Mouse (Mus musculus): Measurements from ENCODE around the gene Arl16. TPM values are rescaled to one million over a fixed set of nuclear protein-coding genes. Genes with fewer than 3 reads are reported as not detected.

The Arl16 gene
- polyA plus RNA-seq, 1 experiment from 2014 or later, result 50.1 TPM

GRCm38 (mm10) chr11:120437857-120438385 is 29.5 kb downstream of the Arl16 start:
- 0 out of 2 replicates have a peak, but pooled peaks cover 3% of the 10 kb centered on the region for H3K27me3 ChIP-seq
- 30% methylated on average over 12 of the region's 12 CpGs for WGBS
- no peak for ATAC-seq (ENCODE audit: low FRiP score)
- peak overlapping the region; percentile 96 for H3K9ac ChIP-seq
- peak overlapping the region; percentile 92 for H3K4me3 ChIP-seq (replicated peaks)
- H3K9me3 ChIP-seq, result no peaks in the 10 kb centered on the region
- peak overlapping the region; percentile 83; the same call in 1 of the 2 replicates for H3K27ac ChIP-seq
- peak overlapping the region; percentile 87 for H3K4me2 ChIP-seq
- H3K4me1 ChIP-seq, result peaks cover 12% of the 10 kb centered on the region
- H3K36me3 ChIP-seq (replicated peaks), result peaks cover 17% of the 10 kb centered on the region

- peaks cover 12% of the 10 kb centered on the region for H3K4me1 ChIP-seq
- 0 out of 2 replicates have a peak, but pooled peaks cover 3% of the 10 kb centered on the region for H3K27me3 ChIP-seq
- peak within 1 kb of the TSS; percentile 92 for H3K4me3 ChIP-seq (replicated peaks)
- WGBS, result under 1% methylated on average over 67 of the region's 77 CpGs
- ATAC-seq (ENCODE audit: low FRiP score), result peak; percentile 93
- peak within 1 kb of the TSS; percentile 96 for H3K9ac ChIP-seq
- peak within 1 kb of the TSS; percentile 83 for H3K27ac ChIP-seq
- H3K36me3 ChIP-seq (replicated peaks), result peaks cover 24% of the 10 kb centered on the region
- H3K4me2 ChIP-seq, result peak within 1 kb of the TSS; percentile 87
- no peaks in the 10 kb centered on the region for H3K9me3 ChIP-seq
Observed at GRCm38 (mm10) chr11:120437152-120437856, 30.1 kb downstream of the Arl16 start, which contains the start of gene Nploc4. Nploc4 (minus strand) TSS chr11:120437708.

GRCm38 (mm10) chr11:120426727-120427126 is 40.7 kb downstream of the Arl16 start:
- no peak overlapping the region for H3K4me2 ChIP-seq
- H3K9ac ChIP-seq, result no peak overlapping the region
- 91% methylated on average over 3 of the region's 3 CpGs for WGBS
- no peaks in the 10 kb centered on the region for H3K27me3 ChIP-seq
- H3K4me3 ChIP-seq (replicated peaks), result no peak overlapping the region
- no peaks in the 10 kb centered on the region for H3K9me3 ChIP-seq
- H3K36me3 ChIP-seq (replicated peaks), result peaks cover 63% of the 10 kb centered on the region
- H3K27ac ChIP-seq, result no peak overlapping the region
- H3K4me1 ChIP-seq, result no peaks in the 10 kb centered on the region
- ATAC-seq (ENCODE audit: low FRiP score), result no peak

GRCm38 (mm10) chr11:120423569-120424295 is 43.7 kb downstream of the Arl16 start:
- H3K4me1 ChIP-seq, result no peaks in the 10 kb centered on the region
- H3K9ac ChIP-seq, result no peak overlapping the region
- no peak overlapping the region for H3K4me3 ChIP-seq (replicated peaks)
- ATAC-seq (ENCODE audit: low FRiP score), result no peak
- H3K27ac ChIP-seq, result no peak overlapping the region
- no peaks in the 10 kb centered on the region for H3K27me3 ChIP-seq
- WGBS, result 69% methylated on average over 9 of the region's 9 CpGs
- H3K36me3 ChIP-seq (replicated peaks), result peaks cover 83% of the 10 kb centered on the region
- H3K9me3 ChIP-seq, result no peaks in the 10 kb centered on the region
- H3K4me2 ChIP-seq, result no peak overlapping the region

DNA sequence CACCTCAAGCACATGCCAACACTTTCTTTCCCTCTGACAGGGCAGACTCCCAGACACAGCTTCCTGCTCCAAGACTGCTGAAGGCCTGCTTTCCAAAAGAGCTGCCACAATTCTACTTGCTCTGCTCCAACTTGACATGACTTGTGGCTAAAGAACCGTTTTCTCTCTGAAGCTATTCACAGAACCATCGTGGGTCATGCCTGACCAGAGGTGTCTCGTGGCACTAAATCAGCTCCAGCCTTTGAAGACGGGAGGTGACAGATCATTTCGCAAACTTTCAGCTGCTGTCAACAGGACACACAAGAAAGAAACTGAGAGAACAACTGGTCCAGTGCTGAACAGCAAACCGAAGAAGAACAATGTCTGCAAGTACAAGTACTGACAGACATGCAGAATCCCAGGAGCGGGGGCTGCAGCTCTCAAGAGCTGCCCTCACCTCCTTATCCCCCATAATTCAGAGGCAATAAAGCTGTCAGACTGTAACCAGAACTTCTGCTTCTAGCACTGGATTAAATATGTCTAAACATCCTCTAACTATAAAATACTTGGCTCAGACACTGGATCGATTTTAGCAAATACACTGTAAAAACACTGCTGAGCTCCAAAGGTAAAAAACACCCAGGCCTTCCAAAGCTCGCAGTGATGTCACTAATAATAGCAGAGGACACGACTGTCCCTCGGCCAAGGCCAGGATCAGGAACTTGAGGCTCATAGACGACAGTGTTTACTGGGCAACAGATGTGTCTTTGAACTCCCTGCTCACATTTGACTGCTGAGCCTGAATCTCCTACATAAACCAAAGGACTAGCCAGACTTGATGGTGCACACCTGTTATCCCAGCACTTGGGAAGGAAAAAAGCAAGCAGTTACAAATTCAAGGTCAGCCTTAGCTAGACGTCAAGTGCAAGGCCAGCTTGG is 44.5 kb downstream of the Arl16 start:
- Histone ChIP-seq H3K36me3 (replicated peaks) (peaks cover 83% of the 10 kb centered on the region), H3K27ac (no peak overlapping the region), H3K9ac (no peak overlapping the region), H3K27me3 (no peaks in the 10 kb centered on the region), H3K9me3 (no peaks in the 10 kb centered on the region), H3K4me3 (replicated peaks) (no peak overlapping the region), H3K4me1 (no peaks in the 10 kb centered on the region), H3K4me2 (no peak overlapping the region)
- WGBS, result 94% methylated on average over 13 of the region's 13 CpGs
- ATAC-seq (ENCODE audit: low FRiP score), result no peak

GRCm38 (mm10) chr11:120418592-120418991 is 48.8 kb downstream of the Arl16 start:
- ATAC-seq (ENCODE audit: low FRiP score), result no peak
- no peak overlapping the region for H3K9ac ChIP-seq
- no peaks in the 10 kb centered on the region for H3K27me3 ChIP-seq
- no peak overlapping the region for H3K27ac ChIP-seq
- H3K9me3 ChIP-seq, result no peaks in the 10 kb centered on the region
- peaks cover 90% of the 10 kb centered on the region for H3K36me3 ChIP-seq (replicated peaks)
- 96% methylated on average over 1 of the region's 1 CpGs for WGBS
- H3K4me3 ChIP-seq (replicated peaks), result no peak overlapping the region
- no peak overlapping the region for H3K4me2 ChIP-seq
- H3K4me1 ChIP-seq, result no peaks in the 10 kb centered on the region

DNA sequence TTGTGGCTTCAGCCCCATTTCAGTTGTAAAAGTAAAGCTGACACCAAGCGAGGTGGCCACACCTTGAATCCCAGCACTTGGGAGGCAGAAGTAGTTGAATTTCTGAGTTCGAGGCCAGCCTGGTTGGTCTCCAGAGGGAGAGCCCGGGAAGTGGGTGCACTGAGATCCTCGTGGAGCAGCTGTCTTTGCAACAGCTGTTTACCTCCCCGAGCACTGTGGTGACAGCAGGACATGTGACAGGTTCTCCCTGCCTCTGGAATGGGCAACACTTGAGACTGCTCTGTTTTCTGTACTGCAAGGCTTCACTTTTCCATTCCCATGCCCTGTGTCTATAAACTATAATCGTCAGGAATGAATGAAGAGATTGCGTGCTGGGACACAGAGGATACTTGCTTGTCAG is 49.6 kb downstream of the Arl16 start:
- WGBS, result 94% methylated on average over 7 of the region's 7 CpGs
- no peak for ATAC-seq (ENCODE audit: low FRiP score)
- no peak overlapping the region for H3K27ac ChIP-seq
- H3K9ac ChIP-seq, result no peak overlapping the region
- no peaks in the 10 kb centered on the region for H3K9me3 ChIP-seq
- no peak overlapping the region for H3K4me3 ChIP-seq (replicated peaks)
- no peak overlapping the region for H3K4me2 ChIP-seq
- no peaks in the 10 kb centered on the region for H3K27me3 ChIP-seq
- no peaks in the 10 kb centered on the region for H3K4me1 ChIP-seq
- H3K36me3 ChIP-seq (replicated peaks), result peaks cover 93% of the 10 kb centered on the region

Other genes starting within 250 kb of the Arl16 start
- 23.5 and 24.0 TPM in 2 replicates for gene Bahcc1, start 234.7 kb downstream of the Arl16 start, polyA plus RNA-seq (2016; fragmentation: Nextera tagmentation; extraction: Ambion mirVana)
- 2,923 and 2,975 TPM in 2 replicates for gene Actg1, start 119.1 kb downstream of the Arl16 start, polyA plus RNA-seq (2016; fragmentation: Nextera tagmentation; extraction: Ambion mirVana)
- gene Fscn2, start 106.1 kb downstream of the Arl16 start, polyA plus RNA-seq (2016; fragmentation: Nextera tagmentation; extraction: Ambion mirVana), result 0.82 and 0.91 TPM in 2 replicates
- gene Faap100, start 88.8 kb downstream of the Arl16 start, polyA plus RNA-seq (2016; fragmentation: Nextera tagmentation; extraction: Ambion mirVana), result 47.3 and 47.4 TPM in 2 replicates
- 49.2 and 50.8 TPM in 2 replicates for gene Nploc4, start 29.9 kb downstream of the Arl16 start, polyA plus RNA-seq (2016; fragmentation: Nextera tagmentation; extraction: Ambion mirVana)
- gene Tspan10, start 25.0 kb downstream of the Arl16 start, polyA plus RNA-seq (2016; fragmentation: Nextera tagmentation; extraction: Ambion mirVana), result 0.18 TPM in 1 of 2 replicates, not detected in the other
- gene Pde6g, start 14.1 kb downstream of the Arl16 start, polyA plus RNA-seq (2016; fragmentation: Nextera tagmentation; extraction: Ambion mirVana), result 0.17 and 0.38 TPM in 2 replicates
- gene Oxld1, start 9.5 kb downstream of the Arl16 start, polyA plus RNA-seq (2016; fragmentation: Nextera tagmentation; extraction: Ambion mirVana), result 8.6 and 10.9 TPM in 2 replicates
- 34.5 and 35.4 TPM in 2 replicates for gene Ccdc137, start 9.5 kb downstream of the Arl16 start, polyA plus RNA-seq (2016; fragmentation: Nextera tagmentation; extraction: Ambion mirVana)
- 130 and 135 TPM in 2 replicates for gene Mrpl12, start 17.0 kb upstream of the Arl16 start, polyA plus RNA-seq (2016; fragmentation: Nextera tagmentation; extraction: Ambion mirVana)
- gene Slc25a10, start 24.2 kb upstream of the Arl16 start, polyA plus RNA-seq (2016; fragmentation: Nextera tagmentation; extraction: Ambion mirVana), result 43.4 and 46.0 TPM in 2 replicates
- 0.09 TPM in 1 of 2 replicates, not detected in the other for gene Gcgr, start 63.1 kb upstream of the Arl16 start, polyA plus RNA-seq (2016; fragmentation: Nextera tagmentation; extraction: Ambion mirVana)
- gene Mcrip1, start 82.1 kb upstream of the Arl16 start, polyA plus RNA-seq (2016; fragmentation: Nextera tagmentation; extraction: Ambion mirVana), result 209 and 214 TPM in 2 replicates
- gene Ppp1r27, start 83.5 kb upstream of the Arl16 start, polyA plus RNA-seq (2016; fragmentation: Nextera tagmentation; extraction: Ambion mirVana), result not detected in 2 replicates
- gene P4hb, start 105.6 kb upstream of the Arl16 start, polyA plus RNA-seq (2016; fragmentation: Nextera tagmentation; extraction: Ambion mirVana), result 334 and 362 TPM in 2 replicates
- gene Arhgdia, start 114.0 kb upstream of the Arl16 start, polyA plus RNA-seq (2016; fragmentation: Nextera tagmentation; extraction: Ambion mirVana), result 496 and 513 TPM in 2 replicates
- 561 and 697 TPM in 2 replicates for gene Alyref, start 130.8 kb upstream of the Arl16 start, polyA plus RNA-seq (2016; fragmentation: Nextera tagmentation; extraction: Ambion mirVana)
- 179 and 186 TPM in 2 replicates for gene Anapc11, start 130.8 kb upstream of the Arl16 start, polyA plus RNA-seq (2016; fragmentation: Nextera tagmentation; extraction: Ambion mirVana)
- gene Npb, start 140.9 kb upstream of the Arl16 start, polyA plus RNA-seq (2016; fragmentation: Nextera tagmentation; extraction: Ambion mirVana), result 0.40 TPM in 1 of 2 replicates, not detected in the other
- gene Pcyt2, start 150.3 kb upstream of the Arl16 start, polyA plus RNA-seq (2016; fragmentation: Nextera tagmentation; extraction: Ambion mirVana), result 139 and 142 TPM in 2 replicates
- gene Sirt7, start 157.6 kb upstream of the Arl16 start, polyA plus RNA-seq (2016; fragmentation: Nextera tagmentation; extraction: Ambion mirVana), result 43.1 and 43.3 TPM in 2 replicates
- gene Mafg, start 166.0 kb upstream of the Arl16 start, polyA plus RNA-seq (2016; fragmentation: Nextera tagmentation; extraction: Ambion mirVana), result 30.9 and 32.9 TPM in 2 replicates
- 32.5 and 32.8 TPM in 2 replicates for gene Pycr1, start 176.2 kb upstream of the Arl16 start, polyA plus RNA-seq (2016; fragmentation: Nextera tagmentation; extraction: Ambion mirVana)
- not detected in 2 replicates for gene Myadml2, start 180.6 kb upstream of the Arl16 start, polyA plus RNA-seq (2016; fragmentation: Nextera tagmentation; extraction: Ambion mirVana)
- 0.13 and 0.49 TPM in 2 replicates for gene Notum, start 193.6 kb upstream of the Arl16 start, polyA plus RNA-seq (2016; fragmentation: Nextera tagmentation; extraction: Ambion mirVana)
- gene Aspscr1, start 205.4 kb upstream of the Arl16 start, polyA plus RNA-seq (2016; fragmentation: Nextera tagmentation; extraction: Ambion mirVana), result 132 and 145 TPM in 2 replicates
- gene Cenpx, start 246.1 kb upstream of the Arl16 start, polyA plus RNA-seq (2016; fragmentation: Nextera tagmentation; extraction: Ambion mirVana), result 125 and 127 TPM in 2 replicates
- 73.8 and 74.7 TPM in 2 replicates for gene Lrrc45, start 246.3 kb upstream of the Arl16 start, polyA plus RNA-seq (2016; fragmentation: Nextera tagmentation; extraction: Ambion mirVana)